Mouse (Mus musculus): ENCODE results near the gene Tax1bp1.
"Not testable (repeated sequence)": the region's sequence is repeated elsewhere in the genome, so short reads cannot be mapped to it uniquely, and the experiment has no call there.

Tax1bp1 gene

DNA sequence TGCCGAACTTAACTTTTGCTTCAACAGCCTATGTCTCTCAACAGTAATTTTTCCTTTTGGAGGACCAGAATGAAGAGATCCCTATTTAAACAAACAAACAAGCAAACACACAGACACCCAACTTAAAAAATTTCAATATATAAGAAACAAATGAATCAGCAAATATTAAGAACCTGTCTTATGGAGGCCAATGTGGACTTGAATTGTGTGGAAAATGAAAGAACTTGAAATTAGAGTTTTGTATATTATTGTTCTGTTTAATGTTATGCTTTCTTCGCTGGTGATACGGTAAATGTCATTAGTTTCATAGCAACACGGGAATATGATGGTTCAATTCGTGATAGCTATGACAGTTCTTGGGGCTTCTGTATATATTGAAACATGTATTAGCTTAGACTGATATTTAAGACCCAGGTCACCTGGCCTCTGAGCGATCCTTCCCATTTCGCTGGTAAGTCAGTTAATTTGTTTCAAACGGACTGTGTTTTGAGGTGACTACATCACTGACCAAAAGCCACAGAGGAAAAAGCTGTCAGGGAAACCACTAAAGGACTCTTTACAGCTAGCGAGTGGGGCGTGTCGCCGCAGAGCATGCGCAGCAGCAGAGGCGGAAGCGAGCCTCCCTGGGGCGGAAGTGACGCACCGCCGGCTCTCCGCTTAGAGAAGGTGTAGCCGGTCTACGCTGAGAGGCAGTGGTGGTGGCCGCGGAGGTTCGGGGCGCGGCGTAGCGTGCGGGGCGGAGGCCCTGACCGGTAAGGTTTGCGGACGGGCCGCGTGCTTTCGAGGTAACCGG is at the start of gene Tax1bp1:
Tax1bp1 (plus strand) TSS at position 626 of the 793 bp plus-strand sequence.
- DNase-seq (ENCODE audit: low read depth in 1 of 2, low spot score in 2 of 2), result peak; percentile 94

DNA sequence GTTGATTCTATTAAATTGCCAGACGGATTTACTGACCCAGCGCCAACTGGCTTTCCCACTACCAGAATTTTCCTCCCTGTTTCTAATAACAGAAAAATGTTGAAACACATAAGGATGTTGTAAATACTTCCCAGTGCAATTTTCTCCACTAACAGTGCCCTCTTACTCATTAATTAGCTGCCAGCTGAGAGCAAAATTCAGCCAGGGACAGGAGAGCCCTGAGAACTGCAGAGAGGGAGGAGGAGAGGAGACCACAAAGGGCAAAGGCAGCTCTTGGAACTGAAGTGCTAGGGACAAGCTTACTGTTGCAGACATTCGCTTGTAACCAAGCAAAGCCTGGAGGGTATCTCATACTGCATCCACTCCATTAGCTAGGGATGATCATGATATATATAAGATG is 45.9 kb upstream of the Tax1bp1 start:
- no peak for DNase-seq (ENCODE audit: low read depth in 1 of 2, low spot score in 2 of 2)

GRCm38 (mm10) chr6:52669878-52670277 is 43.7 kb upstream of the Tax1bp1 start:
- not testable (repeated sequence) for DNase-seq (ENCODE audit: low read depth in 1 of 2, low spot score in 2 of 2)

DNA sequence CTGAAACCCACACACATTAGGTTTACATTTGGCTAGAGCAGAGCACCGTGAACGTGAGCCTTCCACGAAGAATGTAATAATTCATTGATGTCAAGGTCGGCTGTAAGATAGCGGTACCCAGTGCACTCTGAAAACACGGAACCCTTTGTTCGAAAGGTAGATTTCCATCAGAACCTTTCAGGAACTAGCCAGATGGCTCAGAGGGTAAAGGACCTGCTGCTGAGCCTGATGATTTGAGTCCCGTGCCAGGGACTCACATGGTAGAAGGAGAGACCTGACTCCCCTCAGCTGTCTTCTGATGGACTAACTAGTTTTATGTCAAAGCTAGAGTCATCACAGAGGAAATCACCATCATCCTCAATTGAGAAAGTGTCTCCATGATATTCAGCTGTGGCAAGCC is 41.7 kb upstream of the Tax1bp1 start:
- DNase-seq (ENCODE audit: low read depth in 1 of 2, low spot score in 2 of 2), result no peak

GRCm38 (mm10) chr6:52672539-52672938 is 41.0 kb upstream of the Tax1bp1 start:
- DNase-seq (ENCODE audit: low read depth in 1 of 2, low spot score in 2 of 2), result peak; percentile 5 to 19

DNA sequence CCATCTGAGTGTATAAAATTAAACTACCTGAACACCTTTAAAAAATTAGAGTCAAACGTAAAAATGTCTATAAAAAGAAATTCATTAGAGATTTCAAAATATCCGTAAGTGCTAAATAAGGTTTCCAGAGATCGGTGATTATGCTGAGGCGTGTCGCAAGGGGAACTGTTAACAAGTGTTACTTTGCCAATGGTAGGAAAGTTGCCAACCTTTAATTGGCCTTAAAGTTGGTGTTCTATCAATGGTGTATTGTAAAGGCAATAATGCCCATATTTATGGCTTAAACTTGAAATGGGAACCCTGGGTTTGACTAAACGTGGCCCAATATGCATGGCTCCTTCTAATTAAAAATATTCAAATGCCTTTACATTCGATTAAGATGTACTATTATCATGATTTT is 39.8 kb upstream of the Tax1bp1 start:
- no peak for DNase-seq (ENCODE audit: low read depth in 1 of 2, low spot score in 2 of 2)

DNA sequence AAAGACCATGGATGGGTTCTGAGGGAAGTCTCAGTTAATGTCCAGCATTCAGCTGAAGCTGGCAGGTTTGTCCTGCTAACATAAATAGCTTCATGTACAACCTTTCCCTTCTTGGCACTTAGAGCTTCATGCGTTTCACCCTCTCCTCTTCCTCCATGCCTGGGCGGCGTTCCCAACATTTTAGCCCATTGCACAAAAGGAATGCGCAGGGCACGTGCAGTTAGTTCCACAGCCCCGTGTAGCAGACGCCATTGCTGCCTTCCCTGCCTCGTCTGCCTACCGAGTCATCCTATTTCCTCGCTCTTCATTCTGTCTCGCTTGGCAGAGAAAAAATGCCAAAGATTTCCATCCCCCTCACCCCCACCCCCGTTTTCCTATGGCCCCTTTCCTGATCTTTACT is 39.0 kb upstream of the Tax1bp1 start:
- no peak for DNase-seq (ENCODE audit: low read depth in 1 of 2, low spot score in 2 of 2)

- DNase-seq (ENCODE audit: low read depth in 1 of 2, low spot score in 2 of 2), result no peak
Observed at GRCm38 (mm10) chr6:52675222-52675921, 38.2 kb upstream of the Tax1bp1 start.

GRCm38 (mm10) chr6:52677534-52677933 is 36.0 kb upstream of the Tax1bp1 start:
- DNase-seq (ENCODE audit: low read depth in 1 of 2, low spot score in 2 of 2), result not testable (repeated sequence)

DNA sequence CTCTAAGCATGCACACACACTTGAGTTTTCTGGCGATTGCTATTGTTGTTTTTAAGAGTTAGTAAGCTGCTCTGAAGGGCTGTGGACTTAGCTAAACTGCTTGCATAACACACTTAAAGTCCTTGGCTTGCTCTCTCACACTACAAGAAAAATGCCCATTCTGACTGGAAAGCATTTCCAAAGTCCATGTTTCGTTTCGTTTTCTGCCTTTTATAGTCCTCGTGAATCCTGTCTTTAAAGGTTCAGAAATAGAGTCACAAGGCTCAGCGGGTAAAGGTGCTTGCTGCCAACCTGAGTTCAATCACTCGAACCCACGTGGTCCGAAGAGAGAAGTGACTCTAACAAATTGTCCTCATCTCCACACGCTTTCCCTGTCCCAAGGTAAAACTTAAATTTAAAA is 34.0 kb upstream of the Tax1bp1 start:
- no peak for DNase-seq (ENCODE audit: low read depth in 1 of 2, low spot score in 2 of 2)

DNA sequence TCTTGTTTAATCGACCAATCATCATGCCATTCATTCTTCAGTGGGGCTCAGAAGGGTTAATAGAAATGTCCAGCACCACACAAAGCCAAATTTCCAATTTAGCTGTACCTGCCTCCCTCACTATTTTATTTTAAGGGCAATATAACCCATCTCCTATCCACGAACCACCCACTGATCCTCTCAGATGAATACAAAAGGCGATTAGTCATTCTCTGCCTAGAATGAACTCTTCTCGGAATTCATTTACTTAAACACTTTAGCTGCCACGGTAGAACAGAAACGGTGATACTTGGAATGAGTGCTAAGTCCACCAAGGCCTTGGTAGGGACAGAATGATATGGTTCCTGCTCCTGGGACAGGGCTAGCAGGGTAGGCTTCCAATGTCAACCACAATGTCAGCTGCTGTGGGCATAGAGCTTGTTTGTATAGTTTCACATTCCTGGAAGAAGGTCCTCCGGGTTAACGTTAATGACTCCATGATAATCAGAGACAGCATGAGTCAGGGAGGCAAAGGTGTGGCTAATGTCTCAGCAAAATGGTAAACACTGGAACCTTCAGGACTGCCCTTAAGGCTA is 33.0 kb upstream of the Tax1bp1 start:
- DNase-seq (ENCODE audit: low read depth in 1 of 2, low spot score in 2 of 2), result no peak

- DNase-seq (ENCODE audit: low read depth in 1 of 2, low spot score in 2 of 2), result no peak
Observed at GRCm38 (mm10) chr6:52681847-52682485, 31.6 kb upstream of the Tax1bp1 start.

GRCm38 (mm10) chr6:52682607-52683006 is 30.9 kb upstream of the Tax1bp1 start:
- no peak for DNase-seq (ENCODE audit: low read depth in 1 of 2, low spot score in 2 of 2)

- DNase-seq (ENCODE audit: low read depth in 1 of 2, low spot score in 2 of 2), result no peak
Observed at GRCm38 (mm10) chr6:52686901-52687500, 26.5 kb upstream of the Tax1bp1 start.

- no peak for DNase-seq (ENCODE audit: low read depth in 1 of 2, low spot score in 2 of 2)
Observed at GRCm38 (mm10) chr6:52690365-52690764, 23.2 kb upstream of the Tax1bp1 start.

DNA sequence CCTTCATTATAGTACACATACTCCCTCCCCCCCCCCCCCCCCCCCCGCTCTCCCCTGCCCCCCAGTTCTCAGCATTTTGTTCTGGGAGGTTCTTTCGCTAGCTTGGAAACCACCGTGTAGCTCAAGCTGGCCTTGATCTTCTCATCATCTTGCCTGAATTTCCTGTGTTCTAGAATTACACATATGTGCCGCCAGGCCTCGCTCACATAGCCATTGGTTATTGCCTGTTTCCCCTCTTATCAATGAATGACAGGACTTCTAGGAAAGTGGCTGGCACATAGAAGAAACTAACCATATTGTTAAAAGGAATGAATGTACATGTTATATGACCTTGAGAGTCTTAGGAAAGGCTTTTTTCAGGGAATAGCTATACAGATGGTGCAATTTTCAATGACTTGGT is 21.7 kb upstream of the Tax1bp1 start:
- DNase-seq (ENCODE audit: low read depth in 1 of 2, low spot score in 2 of 2), result no peak

DNA sequence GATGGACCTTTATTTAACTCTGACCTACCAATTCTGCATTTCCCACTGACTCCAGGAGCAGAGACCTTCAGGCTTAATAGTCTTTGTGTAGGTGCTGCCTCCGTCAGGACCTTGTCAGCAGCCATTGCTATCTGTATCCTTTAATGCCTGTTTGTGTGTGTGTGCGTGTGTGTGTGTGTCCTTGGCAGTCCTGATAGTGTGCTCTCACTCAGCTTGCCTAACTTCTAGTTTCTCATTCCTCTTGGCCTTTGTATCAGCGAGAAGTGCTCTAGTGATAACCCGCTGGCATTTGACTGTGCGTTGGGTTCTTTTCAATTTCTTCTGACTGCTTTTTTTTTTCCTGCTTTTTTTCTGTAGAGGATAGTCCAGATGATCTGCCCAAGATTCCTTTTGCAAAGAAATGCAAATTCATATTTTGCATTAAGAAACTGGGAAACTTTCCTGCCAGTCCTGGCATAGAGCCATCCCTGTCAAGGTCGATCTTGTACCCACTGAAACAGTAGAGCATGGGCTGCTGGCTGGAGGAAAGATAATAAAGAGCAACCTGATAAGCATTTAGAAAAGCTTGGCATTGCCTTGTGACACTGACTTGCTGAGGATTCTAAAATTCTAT is 21.0 kb upstream of the Tax1bp1 start:
- no peak for DNase-seq (ENCODE audit: low read depth in 1 of 2, low spot score in 2 of 2)

DNA sequence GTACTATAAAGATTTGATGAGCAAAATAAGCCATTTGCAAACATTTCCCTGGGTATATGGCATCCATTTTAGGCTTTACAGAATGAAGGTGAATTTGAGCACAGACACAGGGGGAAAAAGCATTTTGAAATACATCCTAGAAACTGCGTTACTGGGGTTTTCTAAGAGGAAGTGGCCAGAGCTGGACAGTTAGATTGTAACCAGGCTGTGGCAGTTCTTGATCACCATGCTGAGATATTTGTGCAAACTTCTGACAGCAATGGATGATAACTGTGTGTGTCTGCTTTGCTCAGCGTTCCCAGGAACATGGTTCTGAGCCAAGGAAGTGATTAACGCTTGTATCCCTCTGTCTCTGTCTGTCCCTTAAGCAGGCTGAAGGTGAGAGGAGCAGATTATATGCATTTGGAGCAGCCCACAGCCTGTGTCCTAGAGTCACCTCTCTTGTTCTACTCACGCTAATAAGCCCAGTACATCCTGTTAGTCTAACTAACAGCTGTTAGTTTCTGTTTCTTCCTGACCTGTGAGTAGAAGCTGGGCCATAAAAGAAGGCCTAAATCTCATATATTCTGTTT is 15.5 kb upstream of the Tax1bp1 start:
- DNase-seq (ENCODE audit: low read depth in 1 of 2, low spot score in 2 of 2), result no peak

DNA sequence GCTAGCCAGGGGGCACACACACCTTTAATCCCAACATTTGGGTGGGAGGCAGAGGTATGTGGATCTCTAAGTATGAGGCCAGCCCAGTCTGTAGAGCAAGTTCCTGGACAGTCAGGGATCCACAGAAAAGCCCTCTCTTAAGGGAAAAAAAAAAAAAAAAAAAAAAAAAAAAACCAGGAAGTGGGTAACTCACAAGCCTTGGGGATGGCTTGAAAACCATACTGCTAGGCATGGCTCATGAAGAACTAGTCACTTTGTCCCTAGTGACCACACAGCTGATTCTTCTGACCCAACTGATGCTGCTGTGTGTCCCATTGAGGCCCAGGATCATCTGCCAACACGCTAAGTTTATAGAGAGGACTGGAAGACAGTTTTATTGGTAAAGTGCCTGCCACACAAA is 14.5 kb upstream of the Tax1bp1 start:
- DNase-seq (ENCODE audit: low read depth in 1 of 2, low spot score in 2 of 2), result no peak

DNA sequence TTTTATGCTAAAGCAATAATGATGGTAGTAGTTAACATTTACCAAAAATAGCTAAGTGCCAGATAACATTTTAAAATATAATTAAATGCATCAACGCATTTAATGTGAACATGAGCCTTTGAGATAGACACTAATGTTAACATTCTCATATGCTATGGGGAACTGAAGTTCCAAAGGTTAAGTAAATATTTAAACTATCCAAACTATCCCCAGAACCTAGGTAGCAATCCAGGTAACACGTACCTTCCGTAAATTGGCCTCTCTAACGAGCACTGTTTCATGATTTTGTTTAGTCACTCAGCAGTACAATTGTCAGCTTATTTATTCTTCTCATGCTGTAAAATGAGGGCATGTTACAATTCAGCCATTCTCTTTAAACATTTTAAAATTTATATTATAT is 13.6 kb upstream of the Tax1bp1 start:
- no peak for DNase-seq (ENCODE audit: low read depth in 1 of 2, low spot score in 2 of 2)

- no peak for DNase-seq (ENCODE audit: low read depth in 1 of 2, low spot score in 2 of 2)
Observed at GRCm38 (mm10) chr6:52703263-52703662, 10.3 kb upstream of the Tax1bp1 start.

Measured in monocyte, adult 2 months (primary cell).